Mouse (Mus musculus) erythroblast, embryonic 14.5 days (primary cell): Measurements from ENCODE around the gene Anapc1.

Experiments used
- GATA1 ChIP-seq: IDR thresholded peaks from 2 replicates; pipeline ENCODE4 v1.6.1; 2012; ENCODE audit warnings: low read length, inconsistent platforms, mixed read lengths
- TAL1 ChIP-seq: IDR thresholded peaks from 3 replicates; pipeline ENCODE4 v1.6.1; 2012; ENCODE audit warnings: low read length, inconsistent platforms, mixed read lengths

DNA sequence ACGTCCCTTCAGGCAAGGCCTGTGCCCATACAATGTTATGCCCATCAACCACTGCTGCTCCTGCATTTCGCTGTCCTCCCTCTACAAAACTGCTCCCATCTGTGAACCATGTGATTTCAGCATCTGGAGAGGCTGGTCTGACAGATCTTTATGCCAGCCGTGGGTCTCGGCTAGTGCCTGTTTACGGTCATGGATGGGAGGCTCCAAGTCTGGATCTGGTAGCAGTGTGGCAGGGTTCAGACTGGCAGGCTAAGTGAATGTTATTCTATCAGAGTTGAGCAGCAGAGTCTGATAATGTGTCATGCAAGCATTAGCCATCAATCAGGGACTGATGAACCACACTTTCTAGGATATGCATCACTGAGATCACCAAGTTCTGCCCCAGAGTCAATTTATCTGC is 104.3 kb downstream of the Anapc1 start:
- no peak for TF ChIP-seq TAL1
- TF ChIP-seq GATA1, result no peak
